Mouse (Mus musculus) embryonic facial prominence, embryonic 10.5 days (tissue): ENCODE measurements at regions not wholly inside any gene's neighbourhood (a gene's known extent, or its start where the extent isn't known, plus 50 kb on each side); places are given as distances from the start of the nearest gene placed in this dataset.

ENCODE experiments used
- DNase-seq: peaks from one replicate; pipeline ENCODE4 v3.0.0-alpha.2; 2017; ENCODE audit warnings: low spot score
- H3K27ac ChIP-seq: fragments of 300-500 bp; sonication (generic); replicated peaks from 2 replicates; pipeline ENCODE4 v1.5.1; 2016; ENCODE audit warnings: mild to moderate bottlenecking
- H3K27me3 ChIP-seq: fragments of 300-500 bp; sonication (generic); replicated peaks from 2 replicates; pipeline ENCODE4 v1.6.1; 2016; ENCODE audit warnings: low read depth, mild to moderate bottlenecking; ENCODE audit not compliant: poor library complexity, severe bottlenecking
- H3K36me3 ChIP-seq: fragments of 300-500 bp; sonication (generic); replicated peaks from 2 replicates; pipeline ENCODE4 v1.6.1; 2016; ENCODE audit warnings: mild to moderate bottlenecking, moderate library complexity
- H3K4me1 ChIP-seq: fragments of 300-500 bp; sonication (generic); 2 replicates; pipeline ENCODE4 v1.6.1; 2016
- H3K4me3 ChIP-seq: fragments of 300-500 bp; sonication (generic); 2 replicates; pipeline ENCODE4 v1.5.1; 2016; ENCODE audit warnings: mild to moderate bottlenecking, moderate library complexity
- H3K9me3 ChIP-seq: fragments of 300-500 bp; sonication (generic); 2 replicates; pipeline ENCODE4 v1.6.1; 2016; ENCODE audit warnings: mild to moderate bottlenecking
- WGBS: fragments of 180-500 bp; shearing (Covaris S2); methylation state at CpG from one replicate; pipeline ENCODE4 v1.1.7; 2016; 5-methylcytosine and 5-hydroxymethylcytosine counted together

- H3K9me3 ChIP-seq: no peaks in the 10 kb centered on the region
- no peak overlapping the region for H3K27ac ChIP-seq
- peaks cover 6% of the 10 kb centered on the region for H3K4me1 ChIP-seq
- 87% methylated on average over 6 of the region's 6 CpGs for WGBS
- H3K4me3 ChIP-seq: no peak overlapping the region
- H3K36me3 ChIP-seq: no peaks in the 10 kb centered on the region
- no peaks in the 10 kb centered on the region for H3K27me3 ChIP-seq
- DNase-seq: no peak
Measured at GRCm38 (mm10) chr9:113517756-113518155, 190.3 kb downstream of the Pdcd6ip start.

DNA sequence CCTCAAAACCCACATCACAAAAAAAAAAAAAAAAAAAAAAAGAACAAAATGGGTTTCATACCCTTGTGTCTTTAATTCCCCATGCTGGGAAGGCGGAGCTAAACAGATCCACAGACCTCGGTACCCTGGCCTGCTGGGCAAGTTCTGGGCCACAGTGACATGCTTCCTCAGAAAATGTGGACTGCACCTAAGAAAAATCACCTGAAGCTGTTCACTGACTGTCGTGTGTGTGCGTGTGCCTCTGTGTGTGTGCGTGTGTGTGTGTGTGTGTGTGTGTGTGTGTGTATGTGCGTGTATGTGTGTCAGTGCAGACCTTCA lies 192.4 kb downstream of the Pdcd6ip start:
- no peak for DNase-seq
- WGBS: 86% methylated on average over 6 of the region's 6 CpGs
- Histone ChIP-seq H3K9me3 (no peaks in the 10 kb centered on the region), H3K36me3 (no peaks in the 10 kb centered on the region), H3K27me3 (no peaks in the 10 kb centered on the region), H3K4me1 (peaks cover 6% of the 10 kb centered on the region), H3K27ac (no peak overlapping the region), H3K4me3 (no peak overlapping the region)

DNA sequence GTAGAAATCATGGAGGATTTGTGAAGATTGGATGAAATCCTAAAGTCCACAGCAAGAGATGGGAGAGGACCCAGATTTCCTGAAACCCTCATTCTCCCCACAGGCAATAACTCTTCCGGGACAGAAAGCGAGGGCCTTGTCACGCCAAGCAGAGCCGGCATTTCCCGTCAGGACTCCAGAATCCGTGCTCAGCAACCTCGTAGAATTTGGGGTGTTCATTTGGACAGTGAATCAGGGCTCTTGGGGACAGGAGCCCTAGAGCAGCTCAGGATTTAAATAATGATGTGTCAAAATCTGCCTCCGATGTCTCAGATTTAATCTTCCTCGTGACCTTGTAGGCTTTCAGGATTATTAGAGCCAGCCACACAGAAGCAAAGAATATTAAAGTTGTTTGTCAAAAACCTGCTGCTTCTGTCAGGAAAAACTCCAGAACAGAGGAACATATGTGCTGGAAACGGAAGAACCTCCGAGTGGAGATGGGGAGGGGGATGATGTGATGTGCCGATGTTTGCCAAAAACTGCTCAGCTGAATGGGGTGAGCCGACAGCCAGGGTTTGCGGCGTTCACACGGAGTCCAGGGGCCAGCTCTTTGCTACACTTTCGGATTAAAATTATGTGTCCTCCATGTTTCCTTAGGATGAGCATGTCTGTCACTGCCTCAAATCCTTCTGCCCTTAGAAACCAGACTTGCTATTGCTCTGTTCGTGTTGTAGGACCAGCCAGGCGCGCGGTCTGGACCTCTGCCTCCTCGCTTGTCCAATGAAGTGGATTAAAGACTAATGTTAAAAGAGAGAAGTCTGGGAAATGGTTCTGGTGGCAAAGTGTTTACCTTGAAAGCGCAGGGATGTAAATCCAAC lies 193.0 kb downstream of the Pdcd6ip start:
- DNase-seq: no peak
- no peaks in the 10 kb centered on the region for H3K27me3 ChIP-seq
- H3K4me3 ChIP-seq: no peak overlapping the region
- H3K4me1 ChIP-seq: peaks cover 6% of the 10 kb centered on the region
- no peak overlapping the region for H3K27ac ChIP-seq
- H3K9me3 ChIP-seq: no peaks in the 10 kb centered on the region
- WGBS: 90% methylated on average over 23 of the region's 23 CpGs
- no peaks in the 10 kb centered on the region for H3K36me3 ChIP-seq

- no peak overlapping the region for H3K27ac ChIP-seq
- no peaks in the 10 kb centered on the region for H3K27me3 ChIP-seq
- no peaks in the 10 kb centered on the region for H3K36me3 ChIP-seq
- DNase-seq: peak; percentile 2
- no peaks in the 10 kb centered on the region for H3K4me1 ChIP-seq
- 91% methylated on average over 5 of the region's 5 CpGs for WGBS
- H3K9me3 ChIP-seq: no peaks in the 10 kb centered on the region
- no peak overlapping the region for H3K4me3 ChIP-seq
Measured at GRCm38 (mm10) chr9:113511302-113511701, 196.8 kb downstream of the Pdcd6ip start.

GRCm38 (mm10) chr9:113509368-113509767 lies 198.7 kb downstream of the Pdcd6ip start:
- Histone ChIP-seq H3K9me3 (no peaks in the 10 kb centered on the region), H3K36me3 (no peaks in the 10 kb centered on the region), H3K4me1 (no peaks in the 10 kb centered on the region), H3K27me3 (no peaks in the 10 kb centered on the region), H3K27ac (no peak overlapping the region), H3K4me3 (no peak overlapping the region)
- 94% methylated on average over 7 of the region's 7 CpGs for WGBS
- no peak for DNase-seq

- 89% methylated on average over 3 of the region's 3 CpGs for WGBS
Measured at GRCm38 (mm10) chr9:113508821-113509220, 199.2 kb downstream of the Pdcd6ip start.

DNA sequence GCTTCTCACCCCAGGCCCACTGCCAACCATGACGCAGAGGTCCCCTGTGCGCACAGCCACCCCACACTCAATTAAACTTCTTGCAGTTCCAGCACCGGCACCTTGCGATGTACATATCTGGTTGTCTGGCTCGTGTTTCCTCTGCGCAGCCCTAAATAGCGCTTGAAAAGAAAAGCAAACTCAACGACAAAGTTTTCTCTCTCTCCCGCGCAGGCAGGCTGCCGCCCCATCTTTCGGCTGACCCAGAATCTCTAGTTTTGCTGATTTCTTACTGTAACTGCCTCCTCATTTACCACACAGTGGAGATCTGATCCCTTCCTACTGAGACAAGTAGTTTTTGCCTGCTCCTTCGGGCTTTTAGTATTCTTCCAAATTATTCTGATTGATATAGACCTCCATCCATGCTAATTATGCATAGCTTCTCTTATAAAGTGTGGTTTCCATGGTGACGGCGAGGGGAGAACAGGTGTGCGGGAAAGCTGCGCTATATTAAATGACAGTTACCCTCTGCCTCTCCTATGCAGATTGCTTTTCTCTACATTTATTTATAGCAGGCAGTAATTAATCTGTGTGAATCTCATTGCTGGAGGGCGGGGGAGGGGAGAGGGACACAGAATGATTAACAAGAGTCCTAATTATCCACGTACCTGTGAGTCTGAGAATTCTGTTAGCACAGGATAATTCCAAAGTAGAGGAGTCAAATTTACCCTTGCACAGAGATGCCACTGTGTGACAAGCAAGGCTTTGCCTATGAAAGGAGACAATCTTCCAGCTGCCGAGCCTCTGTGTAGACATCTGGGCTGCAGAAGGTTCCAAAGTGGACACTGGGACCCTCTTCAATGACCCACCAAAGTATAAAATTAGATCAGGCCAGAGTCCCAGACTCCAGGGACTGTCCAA lies 200.2 kb downstream of the Pdcd6ip start:
- 87% methylated on average over 20 of the region's 20 CpGs for WGBS
- Histone ChIP-seq H3K4me3 (no peak overlapping the region), H3K27ac (no peak overlapping the region), H3K9me3 (no peaks in the 10 kb centered on the region), H3K4me1 (no peaks in the 10 kb centered on the region), H3K36me3 (no peaks in the 10 kb centered on the region), H3K27me3 (no peaks in the 10 kb centered on the region)
- no peak for DNase-seq

More at GRCm38 (mm10) chr9:113508821-113509220, 199.2 kb downstream of the Pdcd6ip start:
- Histone ChIP-seq H3K4me3 (no peak overlapping the region), H3K27ac (no peak overlapping the region), H3K4me1 (no peaks in the 10 kb centered on the region), H3K36me3 (no peaks in the 10 kb centered on the region), H3K9me3 (no peaks in the 10 kb centered on the region), H3K27me3 (no peaks in the 10 kb centered on the region)
- DNase-seq: no peak

- Histone ChIP-seq H3K4me3 (no peak overlapping the region), H3K4me1 (no peaks in the 10 kb centered on the region), H3K27me3 (no peaks in the 10 kb centered on the region), H3K36me3 (no peaks in the 10 kb centered on the region), H3K9me3 (no peaks in the 10 kb centered on the region), H3K27ac (no peak overlapping the region)
- no peak for DNase-seq
- 85% methylated on average over 5 of the region's 5 CpGs for WGBS
Measured at GRCm38 (mm10) chr9:113499246-113499645, 208.8 kb downstream of the Pdcd6ip start.

DNA sequence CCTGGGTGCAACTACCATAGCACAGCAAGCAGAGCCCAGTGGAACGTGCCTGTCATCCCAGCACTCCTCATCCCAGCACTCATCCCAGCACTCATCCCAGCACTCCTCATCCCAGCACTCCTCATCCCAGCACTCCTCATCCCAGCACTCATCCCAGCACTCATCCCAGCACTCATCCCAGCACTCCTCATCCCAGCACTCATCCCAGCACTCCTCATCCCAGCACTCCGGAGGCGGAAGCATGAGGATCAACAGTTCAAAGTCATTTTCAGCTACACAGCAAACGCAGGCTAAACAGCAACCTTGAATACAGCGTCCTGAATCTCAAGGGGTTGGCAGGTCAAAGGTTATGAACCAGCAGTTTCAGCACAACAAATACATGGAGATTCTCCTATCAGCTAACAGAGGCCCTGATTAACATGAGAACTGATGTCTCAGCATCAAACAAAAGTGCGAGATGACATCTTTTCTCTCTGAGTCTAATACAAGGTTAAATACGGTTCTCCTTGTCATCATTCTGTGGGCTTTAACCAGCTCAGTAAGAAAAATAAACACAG lies 211.8 kb downstream of the Pdcd6ip start:
- DNase-seq: peak; percentile 3
- H3K27me3 ChIP-seq: no peaks in the 10 kb centered on the region
- no peaks in the 10 kb centered on the region for H3K36me3 ChIP-seq
- no peak overlapping the region for H3K27ac ChIP-seq
- H3K9me3 ChIP-seq: no peaks in the 10 kb centered on the region
- WGBS: 54% methylated on average over 7 of the region's 7 CpGs
- no peaks in the 10 kb centered on the region for H3K4me1 ChIP-seq
- no peak overlapping the region for H3K4me3 ChIP-seq

DNA sequence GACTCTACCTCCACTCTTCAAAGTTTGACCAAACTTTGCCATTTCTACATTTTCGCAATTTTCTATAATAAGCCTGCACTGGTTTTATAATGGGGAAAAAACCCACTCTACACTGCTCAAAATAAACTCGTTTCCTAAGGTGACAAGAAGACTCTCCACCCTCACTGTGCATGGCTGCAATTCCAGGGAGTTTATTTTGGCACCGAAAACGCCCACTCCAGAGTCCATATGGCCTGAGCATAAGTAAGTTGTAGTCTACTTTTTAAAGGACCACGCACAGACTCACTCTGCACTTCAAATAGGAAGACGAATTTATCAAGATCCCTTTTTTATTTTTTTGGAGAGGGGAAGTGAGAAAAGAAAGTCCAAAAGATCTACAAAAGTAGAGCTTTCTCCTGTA lies 219.4 kb downstream of the Pdcd6ip start:
- 86% methylated on average over 6 of the region's 6 CpGs for WGBS
- no peaks in the 10 kb centered on the region for H3K4me1 ChIP-seq
- no peak overlapping the region for H3K27ac ChIP-seq

GRCm38 (mm10) chr9:113486494-113487081 lies 221.5 kb downstream of the Pdcd6ip start:
- no peaks in the 10 kb centered on the region for H3K4me1 ChIP-seq
- H3K9me3 ChIP-seq: no peaks in the 10 kb centered on the region
- H3K4me3 ChIP-seq: no peak overlapping the region
- H3K27me3 ChIP-seq: no peaks in the 10 kb centered on the region
- no peak overlapping the region for H3K27ac ChIP-seq
- no peaks in the 10 kb centered on the region for H3K36me3 ChIP-seq
- WGBS: 75% methylated on average over 6 of the region's 6 CpGs
- no peak for DNase-seq

More for the DNA sequence above, 219.4 kb downstream of the Pdcd6ip start:
- Histone ChIP-seq H3K36me3 (no peaks in the 10 kb centered on the region), H3K27me3 (no peaks in the 10 kb centered on the region), H3K4me3 (no peak overlapping the region), H3K9me3 (no peaks in the 10 kb centered on the region)
- DNase-seq: no peak

- no peaks in the 10 kb centered on the region for H3K36me3 ChIP-seq
- H3K9me3 ChIP-seq: peaks cover 7% of the 10 kb centered on the region; the same call in 1 of the 2 replicates
- no peaks in the 10 kb centered on the region for H3K4me1 ChIP-seq
- no peaks in the 10 kb centered on the region for H3K27me3 ChIP-seq
- 78% methylated on average over 3 of the region's 3 CpGs for WGBS
- H3K27ac ChIP-seq: no peak overlapping the region
- no peak overlapping the region for H3K4me3 ChIP-seq
- DNase-seq: no peak
Measured at GRCm38 (mm10) chr9:113479897-113480296, 228.2 kb downstream of the Pdcd6ip start.
